Mouse (Mus musculus) right cerebral cortex, postnatal 25 days (tissue): ENCODE measurements around the gene Olfr544.
"Not testable (repeated sequence)": the region's sequence is repeated elsewhere in the genome, so short reads cannot be mapped to it uniquely, and the experiment has no call there.

Source experiments
- DNase-seq: peaks from one replicate; pipeline ENCODE4 v3.0.0; 2022

Olfr544 gene

DNA sequence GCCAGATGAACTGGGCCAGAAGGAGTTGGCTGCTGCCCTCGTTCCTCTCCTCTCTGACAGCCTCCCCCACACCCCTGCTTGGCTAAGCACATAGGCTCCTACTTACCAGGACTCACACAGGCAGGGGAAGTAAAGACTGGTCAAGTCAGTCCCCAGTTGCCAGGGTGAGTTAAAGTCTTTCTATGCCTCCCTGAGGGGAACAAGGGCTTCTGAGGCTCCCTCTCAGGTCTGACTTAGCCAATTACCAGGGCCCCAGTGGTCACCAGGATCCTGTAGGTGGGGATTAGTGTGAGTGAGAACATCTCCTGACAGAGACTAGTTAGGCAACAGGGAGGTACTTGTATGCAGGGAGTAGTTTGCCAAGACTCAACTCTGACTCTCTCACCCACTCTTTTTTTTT, at the start of gene Olfr544:
Gene Olfr544, minus strand, starts transcription at position 153 of the 400 bp plus-strand sequence.
- DNase-seq, result no peak

DNA sequence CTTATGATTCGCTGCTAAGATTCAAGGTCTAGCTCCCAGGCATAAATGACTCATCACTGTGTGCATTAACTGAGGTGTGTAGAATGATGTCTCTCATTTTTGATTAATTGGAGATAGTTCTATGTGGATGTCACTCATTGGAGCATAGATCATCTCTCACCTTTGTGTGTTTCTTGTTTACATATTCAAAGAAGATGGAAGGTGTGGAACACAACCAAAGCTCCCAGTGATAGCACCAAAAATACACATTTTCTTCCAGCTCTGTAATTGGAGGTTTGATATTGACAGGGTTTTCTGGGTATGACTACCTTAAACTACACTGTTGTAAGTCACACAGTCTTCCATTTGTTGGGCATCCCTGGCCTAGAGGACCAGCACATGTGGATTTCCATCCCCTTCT, 46.3 kb upstream of the Olfr544 start, which contains the start of gene Olfr547:
Gene Olfr547, plus strand, starts transcription at position 301 of the 400 bp plus-strand sequence.
- DNase-seq, result no peak

DNA sequence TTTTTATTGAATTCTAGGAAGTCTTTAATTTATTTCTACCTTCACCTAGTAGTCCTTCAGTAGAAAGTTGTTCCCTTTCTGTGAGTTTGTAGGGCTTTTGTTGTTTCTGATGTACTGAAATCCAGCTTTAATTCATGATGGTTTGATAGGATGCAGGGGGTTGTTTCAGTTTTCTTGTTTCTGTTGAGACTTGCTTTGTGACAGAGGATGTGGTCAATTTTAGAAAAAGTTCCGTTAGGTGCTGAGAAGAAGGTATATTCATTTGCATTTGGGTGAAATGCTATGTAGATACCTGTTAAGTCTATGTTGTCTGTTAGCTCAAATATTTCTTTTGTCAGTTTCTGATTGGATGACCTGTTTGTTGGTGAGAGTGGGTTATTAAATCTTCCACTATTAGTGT, 40.9 kb upstream of the Olfr544 start:
- DNase-seq, result no peak

- DNase-seq, result no peak
Measured at GRCm38 (mm10) chr7:102517051-102517335, 28.9 kb upstream of the Olfr544 start.

DNA sequence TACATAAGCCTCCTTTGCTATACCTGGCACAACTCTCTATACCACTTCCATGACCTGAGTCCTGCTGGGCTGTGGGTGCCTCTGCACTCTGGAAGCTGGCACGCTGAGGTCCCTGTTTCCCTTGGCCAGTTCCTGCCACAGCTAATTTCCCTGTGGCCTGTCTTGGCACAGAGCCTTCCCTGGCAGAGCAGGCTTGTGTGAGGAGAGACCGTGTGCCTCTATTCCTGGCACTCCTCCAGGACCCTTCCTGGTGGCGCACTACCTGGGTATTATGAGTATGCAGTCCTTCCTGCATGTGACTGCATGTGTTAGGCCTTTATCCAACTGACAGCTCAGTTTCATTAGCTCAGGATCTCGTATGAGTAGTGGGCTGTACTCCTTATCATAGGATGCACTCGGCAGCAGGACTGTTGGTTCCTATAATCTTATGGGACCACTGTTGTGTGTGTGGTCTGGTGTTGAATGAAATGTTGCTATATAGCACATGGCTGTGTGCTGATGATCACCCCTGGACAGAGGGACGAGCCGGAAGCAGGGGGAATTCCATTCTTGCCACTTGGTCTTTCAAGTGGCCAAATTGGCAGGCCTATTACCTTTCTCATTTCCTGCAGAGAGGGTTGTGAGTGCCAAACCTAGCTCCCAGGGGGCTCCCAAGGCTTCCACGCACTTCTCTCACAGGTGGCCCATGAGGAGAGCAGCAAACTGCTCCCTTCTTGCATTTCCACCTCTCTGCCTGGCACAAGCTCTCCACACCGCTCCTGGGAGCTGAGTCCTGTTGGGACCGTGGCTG, 28.3 kb upstream of the Olfr544 start:
- DNase-seq, result no peak

DNA sequence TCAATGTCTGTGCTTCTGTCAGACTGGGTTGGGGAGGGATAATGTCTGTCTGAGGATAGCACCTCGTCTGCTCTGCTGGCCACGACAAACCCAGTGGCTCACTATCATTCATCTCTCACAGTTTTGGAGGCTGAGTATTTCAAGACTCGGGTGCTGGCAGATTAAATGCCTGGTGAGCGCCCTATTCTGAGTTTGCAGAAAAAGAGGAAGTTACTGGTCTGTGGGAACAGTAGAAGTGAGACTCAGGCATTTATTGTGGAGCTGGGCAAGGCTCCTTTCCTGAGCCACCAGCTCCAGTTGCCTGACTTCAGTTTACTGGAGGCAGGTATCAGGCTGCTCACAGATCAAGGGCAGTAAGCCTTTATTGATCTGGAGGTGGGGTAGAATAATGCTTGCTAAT, 26.0 kb upstream of the Olfr544 start:
- DNase-seq, result no peak

GRCm38 (mm10) chr7:102512814-102513435, 24.8 kb upstream of the Olfr544 start:
- DNase-seq, result peak; percentile 88

GRCm38 (mm10) chr7:102511927-102512326, 23.8 kb upstream of the Olfr544 start:
- no peak for DNase-seq

DNA sequence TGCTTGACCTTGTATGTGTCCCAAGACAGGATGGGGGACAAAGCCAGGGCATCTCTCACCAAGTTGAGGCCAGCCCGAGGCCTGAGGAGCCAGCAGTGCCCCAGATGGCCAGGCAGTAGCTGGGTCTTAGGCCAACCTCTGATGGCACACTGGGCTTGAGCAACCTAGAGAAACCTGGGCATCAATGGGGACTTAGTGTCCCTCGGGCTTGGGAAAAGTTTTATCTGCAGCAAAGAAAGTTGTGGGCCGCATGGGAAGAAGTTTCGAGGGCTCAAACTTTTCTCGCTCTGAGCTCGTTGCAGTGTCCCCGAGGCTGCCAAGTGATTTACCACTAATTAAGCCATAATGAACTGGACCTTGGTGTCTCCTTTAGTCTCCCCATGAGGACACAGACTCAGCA, 21.6 kb upstream of the Olfr544 start:
- no peak for DNase-seq

- DNase-seq, result no peak
Measured at GRCm38 (mm10) chr7:102508666-102509065, 20.6 kb upstream of the Olfr544 start.

- DNase-seq, result no peak
Measured at GRCm38 (mm10) chr7:102508066-102508465, 20.0 kb upstream of the Olfr544 start.

DNA sequence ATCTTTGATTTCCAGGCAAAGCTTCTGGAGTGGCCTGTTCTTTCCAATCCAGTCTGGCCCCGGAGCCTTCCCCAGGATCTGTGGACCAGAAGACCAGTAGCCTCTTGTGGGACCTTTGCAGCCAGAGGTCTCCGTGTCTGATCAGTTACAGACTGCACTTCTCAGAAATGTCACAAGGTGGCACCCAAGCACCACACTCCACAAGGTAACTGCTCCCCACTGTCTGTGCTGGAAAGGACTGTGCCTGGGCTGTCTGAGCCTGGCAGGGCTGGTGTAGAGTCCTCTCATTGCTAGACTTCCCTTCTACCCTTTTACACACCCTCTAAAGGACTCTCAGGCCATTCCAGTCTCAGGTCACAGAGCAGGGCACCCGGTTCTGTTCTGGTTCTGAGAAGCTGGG, 18.7 kb upstream of the Olfr544 start:
- DNase-seq, result peak; percentile 59

GRCm38 (mm10) chr7:102501986-102502385, 13.9 kb upstream of the Olfr544 start:
- DNase-seq, result no peak

DNA sequence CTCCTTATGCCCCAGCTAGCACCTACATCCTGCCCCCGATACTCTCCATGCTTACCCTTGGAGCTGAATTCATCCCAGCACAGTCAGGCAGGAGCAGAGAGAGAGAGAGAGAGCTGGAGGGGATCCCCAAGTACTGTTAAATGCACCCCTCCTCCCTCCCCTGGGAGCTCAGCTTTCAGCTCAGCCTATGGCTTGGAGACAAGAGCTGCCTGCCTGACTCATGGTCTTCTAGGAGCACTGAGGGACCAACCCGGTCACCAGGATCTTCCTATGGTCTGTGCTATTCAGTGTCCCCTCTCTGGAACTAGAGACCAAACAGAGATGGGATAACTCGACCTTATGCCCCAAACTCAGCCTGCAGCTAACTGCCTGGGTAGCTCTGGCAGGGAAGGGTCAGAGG, 11.4 kb upstream of the Olfr544 start, which contains the start of gene Olfr545:
Gene Olfr545, minus strand, starts transcription at position 101 of the 400 bp plus-strand sequence.
- no peak for DNase-seq

- not testable (repeated sequence) for DNase-seq
Measured at GRCm38 (mm10) chr7:102494416-102494815, 6.3 kb upstream of the Olfr544 start.

DNA sequence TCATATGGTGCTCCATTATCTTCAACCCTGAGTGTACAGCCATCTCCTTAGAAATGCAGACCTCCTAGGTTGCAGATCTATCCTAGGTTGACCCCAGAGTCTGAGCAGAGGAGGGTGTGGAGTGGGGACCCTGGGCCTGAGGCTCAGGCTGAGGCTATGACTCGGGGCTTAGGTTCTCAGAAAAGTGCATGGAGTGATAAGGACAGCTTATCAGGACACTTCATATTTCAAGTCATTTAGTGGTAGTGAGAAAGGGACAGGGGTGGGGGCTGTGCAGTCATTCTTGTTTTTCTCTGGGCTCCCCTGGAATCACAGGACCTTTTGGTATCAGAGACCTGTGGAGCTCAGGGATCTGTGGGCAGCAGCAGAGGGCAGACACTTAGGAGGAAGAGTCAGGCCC, 2.0 kb downstream of the Olfr544 start:
- DNase-seq, result no peak

- not testable (repeated sequence) for DNase-seq
Measured at GRCm38 (mm10) chr7:102484766-102485165, 3.3 kb downstream of the Olfr544 start.

DNA sequence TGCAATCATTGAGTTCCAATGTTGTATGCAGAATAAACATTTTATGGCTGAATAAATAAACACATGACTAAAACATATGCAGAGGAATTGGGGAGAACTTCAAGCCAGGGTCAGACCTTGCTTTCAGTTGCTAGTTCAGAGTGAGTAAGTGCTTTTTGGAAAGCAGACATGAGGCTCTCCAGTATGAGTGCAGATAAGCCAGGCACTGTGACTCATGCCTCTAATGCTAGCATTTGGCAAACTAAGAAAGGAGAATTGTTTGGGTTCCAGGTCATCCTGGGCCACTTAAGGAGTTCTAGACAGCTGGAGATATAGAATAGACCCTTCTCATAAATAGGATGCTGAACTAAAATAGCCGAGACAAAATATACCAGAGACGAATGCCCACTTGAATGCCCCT, 4.4 kb downstream of the Olfr544 start:
- DNase-seq, result no peak

GRCm38 (mm10) chr7:102481579-102481978, 6.5 kb downstream of the Olfr544 start, which contains the start of gene Olfr543:
TSS of gene Olfr543 (minus strand) at chr7:102481679.
- no peak for DNase-seq

- DNase-seq, result no peak
Measured at GRCm38 (mm10) chr7:102480821-102481220, 7.3 kb downstream of the Olfr544 start.

- no peak for DNase-seq
Measured at GRCm38 (mm10) chr7:102479368-102480078, 8.6 kb downstream of the Olfr544 start.

GRCm38 (mm10) chr7:102478926-102479325, 9.2 kb downstream of the Olfr544 start:
- no peak for DNase-seq

DNA sequence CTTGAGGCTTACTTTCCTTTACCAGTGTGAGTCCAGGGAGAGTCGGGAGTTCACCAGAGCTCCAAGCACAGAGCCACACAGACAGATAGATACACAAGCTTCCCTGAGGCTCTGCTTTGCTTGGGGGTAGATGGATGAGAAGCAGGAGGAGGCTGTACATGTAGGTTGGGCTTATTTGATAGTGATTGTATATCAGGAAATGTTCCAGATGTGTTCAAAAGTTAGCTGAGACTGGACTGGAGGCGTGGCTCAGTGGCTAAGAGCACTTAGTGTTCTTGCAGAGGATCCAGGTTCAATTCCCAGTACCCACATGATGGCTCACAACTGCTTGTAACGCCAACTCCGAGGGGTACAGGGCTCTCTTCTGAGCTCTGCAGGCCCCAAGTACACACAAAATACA, 9.7 kb downstream of the Olfr544 start:
- DNase-seq, result no peak

DNA sequence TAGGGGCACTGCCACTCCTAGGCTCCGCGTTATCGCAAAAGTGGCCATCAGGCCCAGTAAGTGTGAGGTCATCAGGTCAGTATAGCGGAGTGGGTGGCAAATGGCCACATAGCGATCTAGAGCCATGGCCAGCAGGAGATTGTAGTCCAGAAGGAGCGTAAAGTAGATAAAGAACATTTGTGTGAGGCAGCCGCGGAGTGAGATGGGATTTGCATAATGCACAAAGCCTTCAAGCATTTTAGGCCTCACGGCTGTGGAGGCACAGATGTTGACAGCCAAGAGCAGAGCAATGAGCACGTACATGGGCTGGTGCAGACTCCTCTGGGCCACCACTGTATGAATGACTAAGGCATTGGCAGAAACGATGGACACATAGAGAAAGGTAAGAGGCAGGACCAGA, 10.7 kb downstream of the Olfr544 start:
- DNase-seq, result no peak
